Mouse (Mus musculus): ENCODE data around the gene Abl2.

GRCm38 (mm10) chr1:156676596-156676995 is 118.0 kb downstream of the Abl2 start:
- TF ChIP-seq CHD2 (IDR thresholded peaks at IDR 0.05; ENCODE audit: low read depth, low read length) (no peak), ZC3H11A (IDR thresholded peaks at IDR 0.05; ENCODE audit: borderline replicate concordance, low read depth, low read length) (no peak), MAFK (IDR thresholded peaks at IDR 0.05; ENCODE audit: insufficient read depth, low read depth, low read length) (no peak), ZNF384 (IDR thresholded peaks at IDR 0.05; ENCODE audit: low read depth, low read length) (0 out of 2 replicates have a peak, but pooled peaks have one; percentile 2), HCFC1 (IDR thresholded peaks at IDR 0.05; ENCODE audit: borderline replicate concordance, insufficient read depth, low read length) (no peak)
